ENCODE assay signal across 8 mouse cellular contexts in genomic region chr2:105127531-105128480, GRCm38 (mm10). TPM values are rescaled to one million over a fixed set of nuclear protein-coding genes. Genes with fewer than 3 reads are reported as not detected.
A peak's percentile ranks its signal among the peaks of the same experiment; 100 is the strongest.
DNase-seq lines count a peak whose midpoint lies in the region; ATAC-seq lines count a peak whose summit lies in the region.

No protein-coding gene starts in this region.

- H3K9me3 ChIP-seq in heart, embryonic 11.5 days (replicated peaks; ENCODE audit: control insufficient read depth, low read length), result no peaks in the 10 kb centered on the region
- H3K9me3 ChIP-seq in forebrain, embryonic 14.5 days (replicated peaks; ENCODE audit: control insufficient read depth, low read length), result no peaks in the 10 kb centered on the region
- no peaks in the 10 kb centered on the region for H3K9me3 ChIP-seq in liver, embryonic 13.5 days (replicated peaks)

- peaks cover 17% of the 10 kb centered on the region for H3K4me1 ChIP-seq in heart, embryonic 11.5 days (ENCODE audit: control insufficient read depth, insufficient read depth, low read length)
- H3K4me1 ChIP-seq in forebrain, embryonic 14.5 days (ENCODE audit: control insufficient read depth, insufficient read depth, low read length), result no peaks in the 10 kb centered on the region; the same call in 1 of the 2 replicates
- peaks cover 12% of the 10 kb centered on the region; the same call in 1 of the 2 replicates for H3K4me1 ChIP-seq in liver, embryonic 13.5 days (replicated peaks)

- no peaks in the 10 kb centered on the region for H3K36me3 ChIP-seq in heart, embryonic 11.5 days (ENCODE audit: control insufficient read depth, insufficient read depth, low read length)
- no peaks in the 10 kb centered on the region for H3K36me3 ChIP-seq in forebrain, embryonic 14.5 days (ENCODE audit: control insufficient read depth, insufficient read depth, low read length)
- H3K36me3 ChIP-seq in liver, embryonic 13.5 days, result no peaks in the 10 kb centered on the region

- H3K4me3 ChIP-seq in heart, embryonic 11.5 days (ENCODE audit: low read depth, low read length), result peak overlapping the region; percentile 47
- peak overlapping the region; percentile 22 for H3K4me3 ChIP-seq in forebrain, embryonic 14.5 days (ENCODE audit: low read depth, low read length)
- H3K4me3 ChIP-seq in liver, embryonic 13.5 days (replicated peaks), result peak overlapping the region; percentile 43

- H3K4me2 ChIP-seq in heart, embryonic 11.5 days, result peak overlapping the region; percentile 55
- H3K4me2 ChIP-seq in forebrain, embryonic 14.5 days (ENCODE audit: low read length), result peak overlapping the region; percentile 35; the same call in 1 of the 2 replicates
- H3K4me2 ChIP-seq in liver, embryonic 13.5 days, result peak overlapping the region; percentile 46

- H3K27ac ChIP-seq in heart, embryonic 11.5 days (ENCODE audit: low read depth, low read length), result peak overlapping the region; percentile 46
- H3K27ac ChIP-seq in forebrain, embryonic 14.5 days (ENCODE audit: low read depth, low read length), result no peak overlapping the region
- H3K27ac ChIP-seq in liver, embryonic 13.5 days, result no peak overlapping the region

- under 1% methylated on average over 52 of the region's 52 CpGs for WGBS in heart, embryonic 11.5 days (ENCODE audit: insufficient replicate concordance)
- 1% methylated on average over 52 of the region's 52 CpGs for WGBS in forebrain, embryonic 14.5 days
- 3% methylated on average over 52 of the region's 52 CpGs for WGBS in liver, embryonic 13.5 days (ENCODE audit: insufficient replicate concordance)

- DNase-seq in heart, postnatal 4 days, result no peak
- DNase-seq in ES-CJ7 (ENCODE audit: low read depth, low spot score), result peak; percentile 70
- DNase-seq in forebrain, embryonic 14.5 days (ENCODE audit: low spot score), result no peak
- DNase-seq in liver, embryonic 13.5 days, result no peak
- DNase-seq in layer of hippocampus, postnatal 14 days (ENCODE audit: low spot score in 2 of 2), result no peak
- DNase-seq in c-Kit-positive CD71-positive TER-119-positive erythroid progenitor cells, embryonic 14.5 days (ENCODE audit: low spot score), result no peak

- ATAC-seq in heart, embryonic 11.5 days (replicated peaks; ENCODE audit: insufficient number of reproducible peaks, low FRiP score, low TSS enrichment), result no peak
- ATAC-seq in forebrain, embryonic 14.5 days, result peak; percentile 4; the same call in 1 of the 2 replicates
- no peak for ATAC-seq in liver, embryonic 13.5 days (ENCODE audit: low read depth)
- no peak for ATAC-seq in megakaryocyte-erythroid progenitor cell, adult 5-6 weeks (replicated peaks; ENCODE audit: low FRiP score, low TSS enrichment, poor library complexity, severe bottlenecking)

- peaks cover 92% of the 10 kb centered on the region for H3K27me3 ChIP-seq in heart, embryonic 11.5 days (ENCODE audit: control insufficient read depth, insufficient read depth, low read length)
- peaks cover 96% of the 10 kb centered on the region for H3K27me3 ChIP-seq in forebrain, embryonic 14.5 days (replicated peaks; ENCODE audit: control insufficient read depth, insufficient read depth, low read length)
- H3K27me3 ChIP-seq in liver, embryonic 13.5 days, result peaks cover 100% of the 10 kb centered on the region

- H3K9ac ChIP-seq in heart, embryonic 11.5 days (ENCODE audit: low read depth, low read length), result peak overlapping the region; percentile 46
- H3K9ac ChIP-seq in forebrain, embryonic 14.5 days (ENCODE audit: low read length), result no peak overlapping the region
- H3K9ac ChIP-seq in liver, embryonic 13.5 days, result peak overlapping the region; percentile 43; the same call in 1 of the 2 replicates

RNA-seq across cellular contexts. Expression of gene Wt1, which starts 1.5 kb away (rescaled TPM):
- polyA plus RNA-seq in heart, embryonic 11.5 days (2014; fragmentation: Nextera tagmentation; extraction: Ambion mirVana), result 32.9 and 37.5 TPM in 2 replicates
- total RNA-seq in heart, postnatal 4 days (2021), result 10 to 100 TPM; 19.7 to 21.5 TPM
- polyA plus RNA-seq in forebrain, embryonic 14.5 days (2014; fragmentation: Nextera tagmentation; extraction: Ambion mirVana), result not detected in 2 replicates
- 1.9 and 2.2 TPM in 2 replicates for polyA plus RNA-seq in liver, embryonic 13.5 days (2015; fragmentation: Nextera tagmentation; extraction: Ambion mirVana)
- total RNA-seq in megakaryocyte-erythroid progenitor cell, adult 5-6 weeks (2014; fragmentation: Nextera tagmentation), result not detected in 2 replicates
- not detected in 2 replicates for total RNA-seq in megakaryocyte-erythroid progenitor cell, adult 5-6 weeks (2017)
- under 1 TPM in 1 of 2 experiments, not detected in 1; 0.24 TPM for total RNA-seq in layer of hippocampus, postnatal 14 days (2021)

RNA-seq across cellular contexts. Expression of gene Gm11060, which starts 36.0 kb away (rescaled TPM):
- polyA plus RNA-seq in heart, embryonic 11.5 days (2014; fragmentation: Nextera tagmentation; extraction: Ambion mirVana), result not detected in 2 replicates
- total RNA-seq in heart, postnatal 4 days (2021), result not detected
- not detected in 2 replicates for polyA plus RNA-seq in forebrain, embryonic 14.5 days (2014; fragmentation: Nextera tagmentation; extraction: Ambion mirVana)
- polyA plus RNA-seq in liver, embryonic 13.5 days (2015; fragmentation: Nextera tagmentation; extraction: Ambion mirVana), result not detected in 2 replicates
- total RNA-seq in megakaryocyte-erythroid progenitor cell, adult 5-6 weeks (2014; fragmentation: Nextera tagmentation), result not detected in 2 replicates
- not detected in 2 replicates for total RNA-seq in megakaryocyte-erythroid progenitor cell, adult 5-6 weeks (2017)
- total RNA-seq in layer of hippocampus, postnatal 14 days (2021), result not detected

Comparison
In these comparisons a context has a peak if more than half of its experiments do, and no peak if none do; other contexts are left out.
1. RNA of gene Wt1, which starts 1.5 kb away (total RNA-seq): 19.7 to 21.5 TPM in heart, postnatal 4 days; 0.24 TPM in layer of hippocampus, postnatal 14 days and not detected in megakaryocyte-erythroid progenitor cell, adult 5-6 weeks; every median in the first group is over 10 times any median in the second.
2. Peak in every context shown above with its lines, with median percentiles within 50 percentile points of each other: H3K4me2 ChIP-seq and H3K4me3 ChIP-seq.